Mouse (Mus musculus): ENCODE data around the gene Fbh1.

The Fbh1 gene

DNA sequence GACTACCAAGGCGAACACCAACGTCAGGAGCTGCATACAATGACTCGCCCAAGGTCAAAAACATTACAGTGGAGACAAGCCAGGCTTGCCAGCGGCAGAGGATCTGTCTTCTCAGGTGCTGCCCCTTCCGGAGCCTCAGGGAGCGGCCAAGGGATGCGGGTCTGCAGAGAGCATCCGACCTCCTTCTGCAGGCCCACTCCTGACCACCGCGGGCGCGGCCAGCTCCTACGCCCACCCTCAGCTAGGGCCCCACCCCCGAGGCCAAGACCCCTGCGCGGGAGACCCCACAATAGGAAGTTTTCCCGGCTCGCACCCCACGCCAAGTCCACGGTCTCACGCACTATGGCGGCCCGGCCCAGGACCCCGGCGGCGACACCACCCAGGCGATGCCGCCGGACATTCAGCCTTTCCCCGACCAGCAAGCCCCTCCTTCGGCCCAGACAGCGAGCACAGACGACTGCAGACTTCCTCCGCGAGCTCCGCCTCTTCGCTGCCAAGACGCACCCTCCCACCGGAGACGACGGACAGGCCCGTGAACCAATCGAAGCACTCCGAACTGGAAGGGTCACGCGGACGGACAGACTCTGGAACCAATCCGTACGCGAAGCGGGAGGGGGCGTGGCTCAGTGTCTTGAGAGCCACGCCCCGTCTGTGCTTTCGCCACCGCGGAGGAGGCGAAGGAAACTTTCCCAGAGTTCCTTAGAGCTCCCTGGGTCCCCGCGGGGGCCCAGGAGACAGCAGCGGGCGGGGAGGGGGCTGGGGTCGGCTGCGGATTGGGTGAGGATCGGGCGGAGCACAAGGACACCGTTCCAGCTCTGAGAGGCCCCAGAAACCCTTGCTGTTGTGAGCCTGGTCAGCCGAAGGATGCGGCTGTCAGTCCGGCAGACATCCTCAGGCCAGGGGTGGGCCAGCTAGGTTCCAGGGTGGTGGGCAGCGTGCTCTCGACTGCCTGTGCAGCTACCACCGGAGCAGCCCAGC lies at the start of gene Fbh1, which contains the start of gene Ankrd16:
Gene Fbh1, minus strand, starts transcription at position 492 of the 978 bp plus-strand sequence.
Gene Ankrd16, plus strand, starts transcription at position 786 of the 978 bp plus-strand sequence.
- peak; percentile 100 for DNase-seq

DNA sequence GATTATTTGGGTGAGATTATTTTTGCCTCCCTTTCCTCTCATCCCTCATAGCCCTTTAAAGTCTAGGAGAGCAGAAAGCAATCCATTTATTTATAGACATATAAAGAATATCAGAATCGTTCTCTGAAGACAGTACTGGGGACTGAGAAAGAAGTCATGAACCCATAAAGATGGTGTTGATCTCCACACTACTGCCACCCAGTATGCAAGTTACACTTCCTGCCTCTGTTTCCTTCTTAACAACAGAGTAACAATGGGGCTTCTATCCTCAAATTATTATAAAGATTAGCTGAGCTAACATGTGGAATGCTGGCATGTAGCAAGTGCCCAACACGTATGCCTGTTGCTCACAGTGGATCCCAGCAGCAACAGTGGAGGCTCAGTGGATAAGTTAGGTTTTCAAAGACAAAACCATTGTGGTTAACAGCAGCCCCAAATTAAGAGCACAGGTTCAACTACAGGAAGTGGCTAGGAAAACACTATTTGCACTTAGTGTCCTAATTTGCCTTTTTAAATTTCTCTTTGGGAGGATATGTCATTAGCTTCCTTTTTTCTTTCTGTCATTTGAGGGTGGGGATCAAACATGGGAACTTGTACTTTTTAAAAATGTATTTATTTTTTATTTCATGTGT lies 24.0 kb upstream of the Fbh1 start:
- DNase-seq, result no peak

DNA sequence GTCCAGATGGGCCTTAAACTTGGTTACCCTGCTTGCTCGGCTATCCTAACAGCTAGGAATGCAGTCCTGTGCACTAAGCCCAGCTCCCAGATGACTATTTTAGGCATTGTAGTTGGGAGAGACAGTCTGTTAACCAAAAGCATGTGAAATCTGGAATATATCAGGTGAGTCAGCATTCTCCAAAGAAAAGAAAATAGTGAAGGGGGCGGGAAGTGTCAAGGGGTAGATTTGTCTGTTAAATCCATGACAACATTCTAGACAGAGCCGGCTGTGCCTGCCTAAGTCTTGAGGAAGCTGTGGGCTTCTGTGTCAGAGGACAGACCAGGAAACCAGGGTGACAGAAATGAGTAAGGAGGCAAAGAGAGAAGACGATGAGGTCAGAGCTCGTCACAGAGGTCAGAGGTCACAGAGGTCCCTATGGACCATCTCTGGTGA lies 20.6 kb upstream of the Fbh1 start:
- DNase-seq, result no peak

DNA sequence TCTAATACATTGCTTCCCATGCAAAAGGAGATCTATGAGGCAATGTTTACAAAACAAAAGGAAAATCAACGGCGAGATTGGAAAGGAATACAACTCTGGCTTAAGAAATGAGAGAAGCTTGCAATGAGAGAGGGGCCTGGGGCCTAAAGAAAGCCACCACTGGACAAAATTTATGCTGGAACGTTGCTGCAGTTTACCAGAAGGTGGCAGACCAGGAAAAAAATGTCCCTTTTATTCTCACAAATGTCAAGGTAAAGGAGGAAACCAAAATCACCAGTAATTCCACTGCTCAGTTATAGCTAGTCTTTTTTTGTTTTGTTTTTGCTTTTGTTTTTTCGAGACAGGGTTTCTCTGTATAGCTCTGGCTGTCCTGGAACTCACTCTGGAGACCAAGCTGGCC lies 17.3 kb upstream of the Fbh1 start:
- DNase-seq, result no peak

DNA sequence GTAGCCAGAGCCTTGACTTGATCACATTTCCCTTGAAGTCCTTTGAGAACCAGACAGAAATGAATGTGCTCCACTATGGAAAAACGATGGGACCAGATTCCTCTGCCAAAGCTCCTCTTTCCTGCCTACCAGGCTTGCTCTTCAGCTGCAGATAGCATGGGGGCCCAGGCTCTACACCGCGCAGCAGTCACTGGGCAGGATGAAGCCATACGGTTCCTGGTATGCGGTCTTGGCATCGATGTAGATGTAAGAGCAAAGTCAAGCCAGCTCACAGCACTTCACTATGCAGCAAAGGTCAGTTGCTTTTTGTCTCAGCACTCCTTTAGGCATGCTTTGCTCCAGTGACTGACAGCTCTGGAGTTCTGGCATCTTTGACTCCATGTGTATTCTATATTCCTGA lies 6.8 kb upstream of the Fbh1 start:
- DNase-seq, result peak; percentile 64 to 76

DNA sequence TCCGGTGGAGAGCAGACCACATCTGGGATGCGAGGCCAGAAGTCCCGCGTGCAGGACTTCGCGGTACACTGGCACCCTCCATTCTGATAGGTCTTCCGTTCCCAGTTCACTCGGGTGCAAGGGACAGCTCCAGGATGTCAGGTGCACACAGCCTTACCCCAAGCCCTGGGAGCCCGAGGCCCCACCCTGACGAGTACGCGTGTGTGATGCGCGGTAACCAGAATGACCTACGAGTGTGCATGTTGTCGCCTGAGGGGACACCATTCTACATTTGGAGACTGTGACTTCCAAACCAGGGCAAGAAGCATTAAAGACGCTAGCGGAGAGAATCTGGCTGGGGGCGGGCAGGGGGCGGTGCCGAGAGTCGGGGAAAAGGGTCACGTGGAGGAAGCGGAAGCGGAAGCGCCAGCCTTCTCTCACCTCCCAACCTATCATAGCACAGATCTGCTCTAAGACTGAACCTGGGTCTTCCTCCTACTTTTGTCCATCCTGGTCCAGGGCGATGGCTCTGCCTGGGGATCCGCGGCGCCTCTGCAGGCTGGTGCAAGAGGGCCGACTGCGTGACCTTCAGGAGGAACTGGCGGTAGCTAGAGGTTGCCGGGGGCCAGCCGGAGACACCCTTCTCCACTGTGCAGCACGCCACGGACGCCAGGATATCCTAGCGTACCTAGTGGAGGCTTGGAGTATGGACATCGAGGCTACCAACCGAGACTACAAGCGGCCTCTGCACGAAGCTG lies 873 bp upstream of the Fbh1 start:
- peak; percentile 82 to 87 for DNase-seq

DNA sequence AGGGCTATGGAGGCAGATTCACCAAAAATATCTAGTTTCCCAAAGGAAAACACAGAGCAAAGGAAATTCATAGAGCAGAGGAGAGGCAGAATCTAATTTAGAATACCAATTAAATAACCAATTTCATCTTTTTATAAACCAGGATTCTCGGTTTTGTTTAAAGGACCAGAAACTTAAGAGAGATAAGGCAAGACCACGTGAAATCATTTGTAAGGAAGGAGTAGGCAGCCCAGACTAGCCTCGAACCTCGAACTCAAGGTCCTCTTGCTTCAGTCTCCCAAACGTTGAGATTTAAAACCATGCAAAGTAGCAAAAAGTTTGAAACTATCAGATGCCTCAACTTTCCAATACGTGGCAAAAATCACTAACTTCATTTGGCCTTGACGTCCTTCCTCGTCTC lies 967 bp downstream of the Fbh1 start:
- DNase-seq, result no peak

DNA sequence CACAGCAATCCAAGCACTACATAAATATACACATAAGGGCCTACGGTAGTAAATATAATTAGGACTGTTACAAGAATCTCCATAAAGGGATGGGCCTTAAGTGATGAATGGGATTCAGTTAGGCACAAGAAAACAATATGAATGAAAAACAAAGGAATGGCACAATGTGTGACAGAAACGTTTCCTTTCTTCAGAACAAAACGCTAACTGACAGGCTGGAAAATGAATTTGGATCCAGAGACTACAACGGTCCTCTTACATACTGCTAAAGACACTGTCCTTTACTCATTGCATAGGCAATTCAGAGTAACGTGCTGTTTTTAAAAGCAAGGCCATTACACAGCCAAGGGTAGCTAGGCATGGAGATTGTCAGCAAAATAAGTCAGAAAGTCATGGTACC lies 2.3 kb downstream of the Fbh1 start:
- no peak for DNase-seq

DNA sequence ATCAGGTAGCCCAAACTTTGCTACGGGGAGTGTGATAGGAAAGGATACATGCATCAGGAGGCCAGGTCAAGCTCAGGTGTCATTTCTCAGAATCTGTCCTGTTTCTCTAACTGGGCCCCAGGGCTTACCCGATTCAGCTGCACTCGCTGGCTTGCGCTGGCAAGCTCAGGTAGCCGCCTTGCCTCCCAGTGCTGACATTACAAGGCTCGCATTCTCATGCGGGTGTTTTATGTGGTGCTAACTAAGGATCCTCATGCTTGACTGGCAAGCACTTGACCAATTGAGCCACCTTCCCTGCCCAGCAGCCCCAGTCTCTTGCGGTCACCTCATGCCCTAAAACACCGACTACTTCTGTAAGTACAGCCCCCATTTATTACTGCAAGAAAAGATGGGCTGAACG lies 3.0 kb downstream of the Fbh1 start:
- DNase-seq, result no peak

DNA sequence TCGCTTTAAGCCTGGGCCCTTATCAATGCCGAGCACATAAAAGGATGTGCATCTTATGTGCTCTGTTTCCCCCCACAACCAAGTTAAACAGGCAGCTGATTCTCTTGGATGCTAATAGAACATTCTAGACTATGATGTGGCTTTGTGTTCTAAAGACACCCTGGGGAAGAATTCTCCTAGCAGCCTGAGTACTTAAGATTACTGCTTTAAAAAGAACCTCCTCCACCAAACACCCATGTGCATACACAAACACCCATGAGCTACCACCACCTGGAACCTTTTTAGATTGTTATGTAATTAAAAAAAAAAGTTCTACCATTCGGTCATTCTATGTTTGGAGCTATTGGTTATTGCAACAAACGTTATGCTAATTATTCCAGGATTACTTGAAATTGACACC lies 5.0 kb downstream of the Fbh1 start:
- no peak for DNase-seq

DNA sequence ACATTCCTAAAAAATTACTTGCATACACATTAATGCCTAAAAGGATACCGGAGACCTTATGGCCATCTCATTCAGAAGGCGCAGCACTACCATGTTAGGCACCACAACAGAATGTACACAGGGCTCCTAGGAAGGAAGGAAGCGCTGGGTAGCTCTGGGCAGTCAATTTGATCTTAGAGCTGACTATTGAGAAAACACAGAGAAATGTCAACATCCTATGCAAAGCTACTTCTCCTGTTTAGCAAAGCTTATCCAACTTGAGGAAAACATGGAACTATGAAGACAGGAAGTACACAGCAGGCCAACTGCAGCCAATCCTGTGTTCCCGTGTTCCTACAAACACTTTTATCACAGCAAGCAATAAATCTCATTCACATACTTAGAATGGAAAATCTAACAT lies 5.7 kb downstream of the Fbh1 start:
- DNase-seq, result no peak

DNA sequence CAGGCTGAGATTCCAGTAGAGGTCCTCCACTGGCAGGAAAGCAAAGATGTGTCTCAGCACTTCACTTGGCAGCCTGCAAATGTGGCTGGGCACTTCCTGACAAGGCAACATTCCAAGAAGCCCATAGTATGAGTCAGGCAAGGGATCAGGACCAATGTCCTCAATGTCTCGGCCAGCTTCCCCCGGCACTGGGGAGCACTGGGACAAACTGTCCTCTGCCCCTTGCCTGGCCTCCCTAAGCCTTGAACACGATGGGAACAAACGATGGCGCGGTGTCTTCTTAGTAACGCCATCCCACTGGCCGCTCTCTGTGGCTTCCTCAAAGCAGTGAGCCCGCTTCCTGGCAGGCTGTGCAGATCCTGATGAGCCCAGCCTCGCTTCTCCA lies 10.2 kb downstream of the Fbh1 start:
- peak; percentile 14 to 28 for DNase-seq

DNA sequence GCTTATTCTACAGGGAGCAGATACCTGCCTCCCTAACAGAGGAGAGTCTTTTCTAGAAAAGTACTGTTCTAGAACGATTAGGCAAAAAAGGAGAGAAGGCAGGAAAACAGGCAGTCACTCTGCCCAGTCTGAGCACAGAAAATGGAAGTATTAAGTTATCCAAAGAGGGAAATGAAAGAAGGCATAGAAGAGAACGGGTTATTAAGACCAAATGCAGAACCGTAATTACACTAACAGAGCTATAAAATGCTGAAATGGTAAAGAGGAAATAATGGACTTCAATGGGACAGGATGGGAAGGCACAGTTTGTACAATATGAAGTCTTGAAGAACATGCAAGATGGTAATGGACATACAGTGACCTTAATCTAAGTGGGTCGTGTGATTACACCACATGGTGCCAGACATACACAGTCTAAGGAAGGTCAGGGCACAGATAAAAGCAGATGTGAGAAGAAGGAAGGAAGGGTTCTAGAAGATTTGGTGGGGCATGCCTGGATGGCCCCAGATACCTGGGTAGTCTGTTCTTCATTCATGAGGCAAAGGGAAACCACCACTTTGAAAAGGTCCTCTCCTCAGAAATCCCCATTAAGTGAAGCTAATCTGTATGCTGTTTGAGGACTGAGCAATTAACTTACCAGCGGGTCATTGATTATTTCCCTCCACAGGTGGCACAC lies 10.8 kb downstream of the Fbh1 start:
- no peak for DNase-seq

DNA sequence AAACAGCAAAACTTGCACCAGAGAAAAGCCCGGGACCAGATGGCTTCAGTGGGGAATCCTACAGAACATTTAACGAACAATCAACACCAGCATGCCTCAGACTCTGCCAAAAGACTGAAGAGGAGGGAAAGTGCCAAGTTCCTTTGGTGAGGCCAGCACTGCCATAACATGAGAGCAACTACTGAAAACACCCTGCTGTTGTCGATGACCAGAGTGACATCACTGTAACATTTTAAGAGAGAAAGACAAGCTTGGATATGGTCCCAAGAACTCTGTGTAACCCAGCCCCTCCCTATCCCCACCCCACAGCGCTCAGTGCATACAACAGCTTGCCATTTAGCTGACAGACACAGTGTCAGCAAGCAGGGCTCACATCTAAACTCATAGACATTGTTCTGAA lies 11.7 kb downstream of the Fbh1 start:
- peak; percentile 40 to 50 for DNase-seq

DNA sequence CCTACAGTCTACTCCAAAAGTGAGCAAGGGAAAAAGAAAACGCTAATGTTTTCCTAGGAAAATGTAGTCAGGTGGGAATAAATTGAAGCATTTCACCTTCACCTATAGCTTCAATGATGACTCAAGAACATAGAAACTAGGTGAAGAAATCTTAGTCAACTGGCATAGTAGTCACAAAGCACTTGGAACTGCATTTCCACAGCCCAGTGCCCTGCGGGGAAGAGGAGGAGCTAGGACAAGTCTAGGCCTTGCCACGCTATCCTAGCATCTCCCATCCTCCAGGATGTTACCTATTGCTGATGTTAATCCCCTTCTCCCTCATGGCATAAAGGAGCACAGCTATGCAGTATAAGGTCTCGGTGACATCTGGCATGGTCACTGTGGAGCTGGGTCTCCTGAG lies 14.8 kb downstream of the Fbh1 start:
- DNase-seq, result no peak

DNA sequence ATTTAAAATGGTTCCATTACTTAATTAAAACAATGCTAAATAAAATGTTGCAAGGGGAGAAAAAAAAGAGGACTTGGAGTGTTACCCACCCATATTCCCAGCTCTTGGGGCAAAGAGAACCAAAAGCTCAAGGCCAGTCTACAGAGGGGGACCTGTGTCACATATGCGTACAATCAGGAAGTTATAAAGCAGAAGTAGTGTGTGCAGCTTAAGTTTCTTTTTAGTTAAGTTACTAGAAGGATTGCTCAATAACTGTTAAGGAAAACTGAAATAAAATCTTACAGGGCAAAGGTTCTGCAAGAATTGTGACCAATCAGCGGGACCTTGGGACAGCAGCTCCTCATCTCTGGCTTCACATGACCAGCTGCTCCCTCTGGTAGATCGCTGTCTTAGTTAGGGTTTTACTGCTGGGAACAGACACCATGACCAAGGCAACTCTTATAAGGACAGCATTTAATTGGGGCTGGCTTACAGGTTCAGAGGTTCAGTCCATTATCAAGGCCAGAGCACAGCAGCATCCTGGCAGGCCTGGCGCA lies 37.8 kb downstream of the Fbh1 start:
- DNase-seq, result no peak

DNA sequence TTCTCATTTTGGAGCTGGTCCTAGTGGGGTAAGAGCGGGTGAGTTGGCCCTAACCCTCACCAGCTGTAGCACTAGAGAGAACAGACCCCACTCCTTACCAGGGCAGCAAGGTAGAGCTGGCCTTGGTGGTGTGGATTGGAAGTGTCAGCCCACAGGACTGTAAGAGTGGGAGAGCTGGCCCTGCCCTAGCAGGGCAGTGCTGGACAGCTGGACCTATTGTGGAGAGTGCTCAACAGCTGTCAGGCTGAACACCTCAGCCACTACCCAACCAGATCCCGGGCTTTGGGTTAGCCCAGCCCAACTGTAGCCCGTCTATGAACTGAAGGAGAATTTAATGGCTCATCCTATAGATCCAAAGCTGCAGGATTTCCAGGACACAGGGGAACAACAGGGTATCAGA lies 38.6 kb downstream of the Fbh1 start:
- no peak for DNase-seq

DNA sequence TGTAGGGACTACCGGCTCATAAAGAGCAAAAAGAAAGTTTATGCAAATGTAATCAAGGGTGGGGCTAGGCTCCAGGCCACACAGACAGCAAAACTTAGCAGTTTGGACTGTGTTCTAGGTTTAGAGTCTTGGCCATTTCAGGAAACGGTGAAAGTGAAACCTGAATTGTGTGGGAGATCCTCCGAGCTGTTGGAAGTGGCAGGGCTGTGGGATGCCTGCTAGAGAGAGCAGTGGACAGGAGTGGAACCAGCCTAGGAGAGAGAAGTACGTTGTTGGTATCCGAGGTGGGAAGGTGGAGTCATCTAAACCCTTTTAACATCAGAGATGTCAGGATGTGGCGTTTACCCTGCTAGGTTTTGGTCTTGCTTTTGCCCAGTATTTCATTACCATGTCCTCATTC lies 41.5 kb downstream of the Fbh1 start:
- no peak for DNase-seq

DNA sequence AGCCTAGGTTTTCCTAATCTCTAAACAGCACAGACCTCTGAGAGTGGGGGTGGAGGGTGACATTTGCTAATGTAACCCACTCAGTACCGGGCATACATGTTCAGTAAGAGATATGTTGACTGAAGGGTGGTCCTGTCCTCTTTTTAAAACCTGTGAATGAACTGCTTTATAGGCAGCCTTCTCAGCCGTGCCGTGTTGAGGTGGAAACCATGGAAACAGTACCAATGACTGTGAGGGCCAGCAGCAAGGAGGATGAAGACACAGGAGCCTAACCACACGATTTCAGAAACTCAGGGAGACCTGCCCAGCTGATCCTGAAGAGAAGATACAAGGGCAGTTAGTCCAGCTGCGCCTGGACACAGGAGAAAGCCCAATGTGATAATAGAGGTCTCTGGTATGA lies 44.4 kb downstream of the Fbh1 start:
- no peak for DNase-seq

DNA sequence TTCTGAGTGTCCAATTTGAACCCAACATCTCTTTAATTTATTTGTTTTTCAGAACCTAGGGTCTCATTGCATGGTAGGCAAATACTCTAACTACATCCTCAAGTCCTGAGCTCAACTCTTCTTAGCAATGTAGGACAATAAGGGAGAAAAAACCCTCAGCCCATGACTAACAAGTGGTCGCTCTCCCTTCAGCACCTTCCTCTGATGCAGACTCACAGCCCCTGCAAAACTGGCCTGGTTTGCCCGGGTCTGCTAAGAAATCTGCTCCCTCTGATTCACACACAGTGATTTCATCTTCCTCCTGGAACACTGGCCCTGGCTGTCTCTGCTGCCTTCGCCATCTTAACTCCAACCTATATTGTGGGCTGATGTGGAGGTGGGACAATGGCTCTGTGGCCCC lies 48.3 kb downstream of the Fbh1 start:
- DNase-seq, result no peak

DNA sequence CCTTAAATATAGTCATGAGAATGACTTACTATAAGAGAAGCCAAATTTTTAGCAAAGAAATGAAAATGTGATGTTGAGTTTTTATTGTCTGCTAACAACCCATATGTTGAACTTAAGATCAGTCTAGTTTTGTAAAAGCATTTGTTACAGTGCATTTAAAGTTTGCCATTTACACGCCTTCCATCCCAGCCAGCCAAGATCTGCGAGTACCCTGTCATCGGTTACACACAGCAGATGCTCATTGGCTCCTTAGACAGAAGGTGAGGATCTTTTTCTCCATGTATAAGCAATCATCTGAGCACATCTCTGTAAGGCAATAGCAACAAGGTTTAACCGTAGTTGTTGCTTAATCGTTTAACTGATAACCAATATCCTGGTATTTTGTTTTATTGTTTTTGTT lies 49.8 kb downstream of the Fbh1 start:
- DNase-seq, result no peak

DNA sequence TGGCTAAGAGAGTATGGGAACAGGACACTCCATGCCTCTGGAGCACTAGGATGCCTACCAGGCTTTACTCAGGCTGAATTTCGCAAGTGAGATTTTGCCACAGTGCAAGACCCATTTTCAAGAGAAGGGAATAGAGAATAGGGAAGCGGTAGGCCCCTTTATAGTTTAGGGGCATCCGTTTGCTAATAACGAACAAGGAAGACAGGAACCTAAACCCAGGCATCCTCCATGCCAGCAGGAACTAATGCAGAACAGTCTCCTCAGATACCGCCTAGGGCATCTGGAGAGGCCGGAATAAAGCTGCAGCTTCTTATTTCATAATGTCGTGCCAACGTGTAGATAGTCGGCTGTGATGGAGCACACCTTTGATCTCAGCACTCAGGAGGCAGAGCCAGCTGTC lies 54.8 kb downstream of the Fbh1 start:
- DNase-seq, result no peak

DNA sequence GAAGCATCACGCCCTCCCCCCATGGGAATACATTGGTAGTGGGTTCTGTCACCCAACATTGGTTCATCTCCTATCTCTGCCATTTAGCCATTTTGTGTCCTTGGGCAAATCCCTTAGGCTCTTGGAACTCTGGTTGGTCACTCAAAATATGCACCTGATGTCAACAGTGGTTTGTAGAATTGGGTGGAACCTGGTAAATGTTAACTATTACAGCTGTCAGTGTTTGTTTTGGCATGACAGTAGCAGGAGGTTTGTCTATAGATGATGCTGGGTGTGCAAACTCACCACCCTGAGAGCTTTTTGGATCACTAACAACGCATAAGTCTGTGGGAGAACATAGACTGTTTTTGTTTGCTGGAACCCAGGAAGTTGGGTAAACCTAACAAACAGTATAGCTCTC lies 58.8 kb downstream of the Fbh1 start:
- no peak for DNase-seq

Data from cerebellum, adult 18-20 months (tissue).